Mouse (Mus musculus): ENCODE data around the gene Zbtb8os. TPM values are rescaled to one million over a fixed set of nuclear protein-coding genes. Genes with fewer than 3 reads are reported as not detected.

The Zbtb8os gene
- polyA plus RNA-seq, 1 experiment from 2014 or later: 94.5 TPM

GRCm38 (mm10) chr4:129383586-129383985 is 48.1 kb downstream of the Zbtb8os start:
- Histone ChIP-seq H3K27ac (ENCODE audit: low read depth, low read length) (no peak overlapping the region), H3K4me1 (replicated peaks; ENCODE audit: control insufficient read depth, insufficient read depth, low read length) (no peaks in the 10 kb centered on the region), H3K4me2 (replicated peaks; ENCODE audit: low read depth) (no peak overlapping the region), H3K36me3 (ENCODE audit: control insufficient read depth, insufficient read depth) (no peaks in the 10 kb centered on the region), H3K9ac (ENCODE audit: low read depth, low read length) (no peak overlapping the region), H3K9me3 (ENCODE audit: control insufficient read depth) (no peaks in the 10 kb centered on the region), H3K4me3 (ENCODE audit: low read depth, low read length) (no peak overlapping the region), H3K27me3 (replicated peaks; ENCODE audit: control insufficient read depth, insufficient read depth, low read length) (no peaks in the 10 kb centered on the region)
- no peak for TF ChIP-seq CTCF (IDR thresholded peaks at IDR 0.05; ENCODE audit: low read depth)
- no peak for ATAC-seq
- 87% methylated on average over 3 of the region's 3 CpGs for WGBS

DNA sequence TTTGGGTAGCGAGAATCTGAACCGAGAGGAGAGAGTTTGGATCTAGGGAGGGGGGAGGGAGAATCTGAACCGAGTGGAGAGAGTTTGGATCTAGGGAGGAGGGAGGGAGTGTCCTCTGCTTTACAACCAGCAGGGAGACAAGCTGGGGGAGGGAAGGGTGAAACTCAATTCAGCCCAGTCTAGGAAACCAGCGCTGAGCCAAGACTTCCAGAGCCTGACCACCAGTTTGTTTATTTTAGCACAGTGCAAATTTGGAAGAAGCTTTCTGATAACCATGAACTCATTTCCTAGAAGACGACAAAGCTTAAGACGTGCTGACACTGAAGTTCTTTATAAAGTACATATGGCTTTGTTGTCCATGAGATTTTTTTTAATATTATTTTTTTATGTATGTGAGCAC is 48.9 kb downstream of the Zbtb8os start:
- Histone ChIP-seq H3K4me2 (replicated peaks; ENCODE audit: low read depth) (no peak overlapping the region), H3K27ac (ENCODE audit: low read depth, low read length) (peak overlapping the region; percentile 60; the same call in 1 of the 2 replicates), H3K9me3 (ENCODE audit: control insufficient read depth) (no peaks in the 10 kb centered on the region), H3K27me3 (replicated peaks; ENCODE audit: control insufficient read depth, insufficient read depth, low read length) (no peaks in the 10 kb centered on the region), H3K36me3 (ENCODE audit: control insufficient read depth, insufficient read depth) (no peaks in the 10 kb centered on the region), H3K9ac (ENCODE audit: low read depth, low read length) (no peak overlapping the region), H3K4me3 (ENCODE audit: low read depth, low read length) (no peak overlapping the region), H3K4me1 (replicated peaks; ENCODE audit: control insufficient read depth, insufficient read depth, low read length) (no peaks in the 10 kb centered on the region)
- peak; percentile 54; the same call in 1 of the 2 replicates for ATAC-seq
- no peak for TF ChIP-seq CTCF (IDR thresholded peaks at IDR 0.05; ENCODE audit: low read depth)
- WGBS: 14% methylated on average over 6 of the region's 6 CpGs

GRCm38 (mm10) chr4:129385685-129386084 is 50.2 kb downstream of the Zbtb8os start:
- no peaks in the 10 kb centered on the region for H3K4me1 ChIP-seq (replicated peaks; ENCODE audit: control insufficient read depth, insufficient read depth, low read length)
- no peak for ATAC-seq
- 73% methylated on average over 11 of the region's 11 CpGs for WGBS
- H3K27ac ChIP-seq (ENCODE audit: low read depth, low read length): no peak overlapping the region
- no peaks in the 10 kb centered on the region for H3K27me3 ChIP-seq (replicated peaks; ENCODE audit: control insufficient read depth, insufficient read depth, low read length)
- no peak overlapping the region; the same call in 1 of the 2 replicates for H3K4me2 ChIP-seq (replicated peaks; ENCODE audit: low read depth)
- TF ChIP-seq CTCF (IDR thresholded peaks at IDR 0.05; ENCODE audit: low read depth): no peak
- no peak overlapping the region for H3K4me3 ChIP-seq (ENCODE audit: low read depth, low read length)
- H3K9ac ChIP-seq (ENCODE audit: low read depth, low read length): no peak overlapping the region
- no peaks in the 10 kb centered on the region for H3K9me3 ChIP-seq (ENCODE audit: control insufficient read depth)
- no peaks in the 10 kb centered on the region for H3K36me3 ChIP-seq (ENCODE audit: control insufficient read depth, insufficient read depth)

DNA sequence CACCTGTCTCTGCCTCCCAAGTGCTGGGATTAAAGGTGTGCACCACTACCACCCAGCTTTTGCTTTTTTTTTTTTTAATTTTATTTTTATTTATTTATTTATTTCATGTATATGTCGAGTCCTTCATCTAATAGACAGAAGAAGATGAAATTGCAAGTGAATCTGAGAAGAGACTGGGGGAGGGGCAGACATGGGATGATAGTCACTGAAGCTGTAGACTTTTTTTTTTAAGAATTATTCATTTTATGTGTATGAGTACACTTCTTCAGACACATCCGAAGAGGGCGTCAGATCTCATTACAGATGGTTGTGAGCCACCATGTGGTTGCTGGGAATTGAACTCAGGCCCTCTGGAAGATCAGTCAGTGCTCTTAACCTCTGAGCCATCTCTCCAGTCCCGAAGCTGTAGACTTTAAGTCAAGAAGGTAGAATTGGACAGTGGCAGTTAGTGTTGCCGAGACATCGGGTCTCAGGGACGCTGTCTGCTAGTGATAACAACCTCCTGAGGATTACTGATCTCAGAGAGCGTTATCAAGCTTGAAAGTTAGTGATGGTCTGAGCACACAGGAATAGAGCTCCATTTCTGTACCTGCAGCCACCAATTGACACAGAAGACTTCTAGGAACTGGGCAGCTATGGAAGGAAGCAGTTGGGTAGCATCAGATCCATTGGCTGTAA is 50.9 kb downstream of the Zbtb8os start:
- no peak overlapping the region for H3K4me3 ChIP-seq (ENCODE audit: low read depth, low read length)
- TF ChIP-seq CTCF (IDR thresholded peaks at IDR 0.05; ENCODE audit: low read depth): no peak

DNA sequence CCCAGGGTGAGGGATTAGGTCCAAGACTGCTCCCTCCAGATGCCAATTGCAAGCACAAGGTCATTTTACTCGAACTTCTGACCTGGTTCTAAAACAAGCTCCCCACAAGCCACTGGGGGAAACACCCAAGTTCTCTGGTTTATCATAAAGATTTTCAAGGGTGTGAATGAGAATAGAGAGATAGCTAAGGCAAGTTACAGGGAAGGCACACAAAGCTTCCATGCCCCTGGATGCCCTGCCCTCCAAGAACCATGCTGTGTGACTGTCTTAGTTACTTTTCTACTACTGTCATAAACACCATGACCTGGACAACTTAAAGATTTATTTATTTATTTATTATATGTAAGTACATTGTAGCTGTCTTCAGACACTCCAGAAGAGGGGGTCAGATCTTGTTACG is 51.5 kb downstream of the Zbtb8os start:
- H3K4me1 ChIP-seq (replicated peaks; ENCODE audit: control insufficient read depth, insufficient read depth, low read length): no peaks in the 10 kb centered on the region
- whole genome bisulfite sequencing: 44% methylated on average over 1 of the region's 2 CpGs
- no peak overlapping the region for H3K27ac ChIP-seq (ENCODE audit: low read depth, low read length)
- no peaks in the 10 kb centered on the region for H3K27me3 ChIP-seq (replicated peaks; ENCODE audit: control insufficient read depth, insufficient read depth, low read length)
- H3K36me3 ChIP-seq (ENCODE audit: control insufficient read depth, insufficient read depth): no peaks in the 10 kb centered on the region
- H3K9ac ChIP-seq (ENCODE audit: low read depth, low read length): no peak overlapping the region
- no peak for ATAC-seq
- TF ChIP-seq CTCF (IDR thresholded peaks at IDR 0.05; ENCODE audit: low read depth): no peak
- H3K4me3 ChIP-seq (ENCODE audit: low read depth, low read length): no peak overlapping the region
- H3K4me2 ChIP-seq (replicated peaks; ENCODE audit: low read depth): no peak overlapping the region
- H3K9me3 ChIP-seq (ENCODE audit: control insufficient read depth): no peaks in the 10 kb centered on the region

More for the DNA sequence above, 50.9 kb downstream of the Zbtb8os start:
- H3K4me1 ChIP-seq (replicated peaks; ENCODE audit: control insufficient read depth, insufficient read depth, low read length): no peaks in the 10 kb centered on the region
- no peaks in the 10 kb centered on the region for H3K9me3 ChIP-seq (ENCODE audit: control insufficient read depth)
- no peak overlapping the region for H3K4me2 ChIP-seq (replicated peaks; ENCODE audit: low read depth)
- no peak for ATAC-seq
- no peaks in the 10 kb centered on the region for H3K36me3 ChIP-seq (ENCODE audit: control insufficient read depth, insufficient read depth)
- H3K9ac ChIP-seq (ENCODE audit: low read depth, low read length): no peak overlapping the region
- 89% methylated on average over 8 of the region's 8 CpGs for WGBS
- no peak overlapping the region for H3K27ac ChIP-seq (ENCODE audit: low read depth, low read length)
- no peaks in the 10 kb centered on the region for H3K27me3 ChIP-seq (replicated peaks; ENCODE audit: control insufficient read depth, insufficient read depth, low read length)

- Histone ChIP-seq H3K27me3 (replicated peaks; ENCODE audit: control insufficient read depth, insufficient read depth, low read length) (no peaks in the 10 kb centered on the region), H3K4me3 (ENCODE audit: low read depth, low read length) (no peak overlapping the region), H3K4me1 (replicated peaks; ENCODE audit: control insufficient read depth, insufficient read depth, low read length) (no peaks in the 10 kb centered on the region), H3K9ac (ENCODE audit: low read depth, low read length) (no peak overlapping the region), H3K27ac (ENCODE audit: low read depth, low read length) (no peak overlapping the region), H3K36me3 (ENCODE audit: control insufficient read depth, insufficient read depth) (no peaks in the 10 kb centered on the region), H3K4me2 (replicated peaks; ENCODE audit: low read depth) (no peak overlapping the region), H3K9me3 (ENCODE audit: control insufficient read depth) (no peaks in the 10 kb centered on the region)
- 80% methylated on average over 5 of the region's 5 CpGs for WGBS
- TF ChIP-seq CTCF (IDR thresholded peaks at IDR 0.05; ENCODE audit: low read depth): no peak
- ATAC-seq: no peak
These were observed 52.9 kb downstream of the Zbtb8os start for GRCm38 (mm10) chr4:129388404-129388803.
